In genomic region chr4:56829511-56829921, GRCm38 (mm10) we compare ENCODE assay signal across 8 mouse cellular contexts. TPM values are rescaled to one million over a fixed set of nuclear protein-coding genes. Genes with fewer than 3 reads are reported as not detected.
DNase-seq lines count a peak whose midpoint lies in the region; ATAC-seq lines count a peak whose summit lies in the region.

No protein-coding gene starts in this region.

- no peak for DNase-seq in cerebellum, adult 8-10 months
- peak; percentile 98 for DNase-seq in Muller cell, postnatal 12 days (ENCODE audit: inconsistent ontology term)
- DNase-seq in gastrocnemius, postnatal 25 days: peak; percentile 52
- DNase-seq in kidney, postnatal 36 days: peak; percentile 47
- DNase-seq in retina, postnatal 1 day: peak; percentile 67
- DNase-seq in frontal cortex, adult 2 months (ENCODE audit: extremely low spot score in 1 of 2, low spot score in 1 of 2): no peak
- DNase-seq in thymus, adult 18-20 months: no peak

- peak; percentile 40; the same call in 1 of the 2 replicates for ATAC-seq in cerebellum, adult (ENCODE audit: insufficient number of reproducible peaks, low FRiP score, low TSS enrichment)

RNA-seq across cellular contexts. Expression of gene Fam206a, which starts 27.4 kb away (rescaled TPM):
- total RNA-seq in gastrocnemius, postnatal 25 days (2021): 1 to 10 TPM; 1.7 TPM
- 12.3 and 12.5 TPM in 2 replicates for polyA plus RNA-seq in frontal cortex, adult 2 months (2012; rRNA removed)

RNA-seq across cellular contexts. Expression of gene Elp1, which starts 27.4 kb away (rescaled TPM):
- 10 to 100 TPM; 19.4 to 20.5 TPM for total RNA-seq in gastrocnemius, postnatal 25 days (2021)
- polyA plus RNA-seq in frontal cortex, adult 2 months (2012; rRNA removed): 65.2 and 67.4 TPM in 2 replicates

RNA-seq across cellular contexts. Expression of gene Ctnnal1, which starts 35.5 kb away (rescaled TPM):
- total RNA-seq in gastrocnemius, postnatal 25 days (2021): 10 to 100 TPM in 1 of 2 experiments, 1 to 10 TPM in 1; 9.9 to 11.7 TPM
- 21.6 and 23.9 TPM in 2 replicates for polyA plus RNA-seq in frontal cortex, adult 2 months (2012; rRNA removed)

Comparison
In these comparisons a context has a peak if more than half of its experiments do, and no peak if none do; other contexts are left out.
1. DNase-seq: peak in Muller cell, postnatal 12 days (single experiment), gastrocnemius, postnatal 25 days (single experiment), kidney, postnatal 36 days (2 of 2) and retina, postnatal 1 day (single experiment); none in cerebellum, adult 8-10 months (single experiment), frontal cortex, adult 2 months (0 of 2) and thymus, adult 18-20 months (0 of 2).